Mouse (Mus musculus) retina, embryonic 14.5 days (tissue): ENCODE results near the gene Gpx2.

Source experiments
- DNase-seq: peaks from one replicate; pipeline ENCODE4 v3.0.0-alpha.2; 2015; ENCODE audit warnings: low spot score

Gpx2 gene

GRCm38 (mm10) chr12:76750866-76751459 is 44.4 kb downstream of the Gpx2 start:
- DNase-seq = no peak
